Mouse (Mus musculus) G1E (cell line): ENCODE measurements at regions not wholly inside any gene's neighbourhood (a gene's known extent, or its start where the extent isn't known, plus 50 kb on each side); places are given as distances from the start of the nearest gene placed in this dataset.

Experiments
- ATAC-seq: 2 replicates; pipeline ENCODE4 v1.8.0; 2016; ENCODE audit warnings: mild to moderate bottlenecking; ENCODE audit not compliant: insufficient number of reproducible peaks, poor library complexity, low FRiP score, severe bottlenecking; ENCODE audit errors: extremely low read depth
- DNase-seq: peaks from one replicate; pipeline ENCODE4 v3.0.0; 2012; ENCODE audit warnings: low spot score
- H3K27me3 ChIP-seq: 2 replicates; pipeline ENCODE4 v1.6.1; 2012; ENCODE audit warnings: mild to moderate bottlenecking, low read length, inconsistent platforms; ENCODE audit not compliant: insufficient read depth
- H3K36me3 ChIP-seq: replicated peaks from 2 replicates; pipeline ENCODE3; 2012; ENCODE audit warnings: mild to moderate bottlenecking, inconsistent platforms
- H3K4me1 ChIP-seq: 2 replicates; pipeline ENCODE4 v1.6.1; 2012; ENCODE audit warnings: low read depth, low read length, inconsistent platforms, mixed read lengths; ENCODE audit not compliant: insufficient read depth
- H3K4me3 ChIP-seq: 2 replicates; pipeline ENCODE4 v1.5.1; 2012; ENCODE audit warnings: low read depth, mild to moderate bottlenecking, inconsistent platforms, low read length, moderate library complexity, mixed read lengths
- H3K9me3 ChIP-seq: replicated peaks from 2 replicates; pipeline ENCODE4 v1.6.1; 2012; ENCODE audit warnings: inconsistent platforms
- CTCF ChIP-seq: IDR thresholded peaks from 2 replicates; pipeline ENCODE4 v1.5.1; 2012; ENCODE audit warnings: low read depth, low read length, inconsistent platforms, mixed read lengths
- GATA1 ChIP-seq: IDR thresholded peaks from 2 replicates; pipeline ENCODE4 v1.6.1; 2012; ENCODE audit warnings: borderline replicate concordance, low read length, inconsistent platforms, mixed read lengths
- GATA2 ChIP-seq: IDR thresholded peaks from 2 replicates; pipeline ENCODE4 v1.6.1; 2012; ENCODE audit warnings: low read depth, low read length, inconsistent platforms, borderline replicate concordance
- POLR2AphosphoS5 ChIP-seq: IDR thresholded peaks from 2 replicates; pipeline ENCODE4 v1.6.1; 2012; ENCODE audit warnings: low read depth, low read length, inconsistent platforms; ENCODE audit not compliant: insufficient replicate concordance
- TAL1 ChIP-seq: conservative IDR thresholded peaks from 2 replicates; pipeline ENCODE4 v1.6.1; 2012; ENCODE audit warnings: low read depth, low read length, inconsistent platforms, mixed read lengths

- H3K27me3 ChIP-seq, result no peaks in the 10 kb centered on the region
- H3K4me3 ChIP-seq, result no peak overlapping the region
- H3K36me3 ChIP-seq, result no peaks in the 10 kb centered on the region
- no peaks in the 10 kb centered on the region for H3K4me1 ChIP-seq
- TF ChIP-seq CTCF (no peak), GATA2 (no peak), POLR2AphosphoS5 (no peak), GATA1 (no peak), TAL1 (no peak)
- DNase-seq, result no peak
- H3K9me3 ChIP-seq, result peaks cover 7% of the 10 kb centered on the region; the same call in 1 of the 2 replicates
- ATAC-seq, result no peak
These were observed 437.0 kb upstream of the Fam160b2 start for GRCm38 (mm10) chr14:71036620-71037019.

DNA sequence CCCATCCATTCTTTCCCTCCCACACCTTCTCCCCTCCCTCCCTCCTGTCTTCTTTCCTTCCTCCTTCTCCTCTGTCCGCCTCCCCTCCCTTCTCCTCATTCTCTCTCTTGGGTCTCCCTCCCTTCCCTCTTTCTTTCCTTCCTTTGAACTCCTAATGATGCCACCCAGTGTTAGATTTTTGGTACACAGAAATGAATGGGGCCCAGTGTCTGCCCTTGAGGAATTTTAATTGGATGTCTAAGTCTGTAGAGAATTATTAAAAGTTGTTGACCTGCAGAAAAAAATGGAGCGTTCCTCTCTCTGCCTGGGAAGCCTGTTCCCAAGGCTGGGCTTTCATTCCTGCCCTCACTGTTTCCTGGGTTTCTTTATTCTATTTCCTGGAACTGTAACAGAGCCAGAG is 434.0 kb upstream of the Fam160b2 start:
- Histone ChIP-seq H3K27me3 (no peaks in the 10 kb centered on the region), H3K36me3 (no peaks in the 10 kb centered on the region), H3K4me1 (no peaks in the 10 kb centered on the region), H3K9me3 (peaks cover 5% of the 10 kb centered on the region; the same call in 1 of the 2 replicates), H3K4me3 (no peak overlapping the region)
- no peak for DNase-seq
- ATAC-seq, result no peak
- TF ChIP-seq GATA2 (no peak), TAL1 (no peak), POLR2AphosphoS5 (no peak), CTCF (no peak), GATA1 (no peak)

DNA sequence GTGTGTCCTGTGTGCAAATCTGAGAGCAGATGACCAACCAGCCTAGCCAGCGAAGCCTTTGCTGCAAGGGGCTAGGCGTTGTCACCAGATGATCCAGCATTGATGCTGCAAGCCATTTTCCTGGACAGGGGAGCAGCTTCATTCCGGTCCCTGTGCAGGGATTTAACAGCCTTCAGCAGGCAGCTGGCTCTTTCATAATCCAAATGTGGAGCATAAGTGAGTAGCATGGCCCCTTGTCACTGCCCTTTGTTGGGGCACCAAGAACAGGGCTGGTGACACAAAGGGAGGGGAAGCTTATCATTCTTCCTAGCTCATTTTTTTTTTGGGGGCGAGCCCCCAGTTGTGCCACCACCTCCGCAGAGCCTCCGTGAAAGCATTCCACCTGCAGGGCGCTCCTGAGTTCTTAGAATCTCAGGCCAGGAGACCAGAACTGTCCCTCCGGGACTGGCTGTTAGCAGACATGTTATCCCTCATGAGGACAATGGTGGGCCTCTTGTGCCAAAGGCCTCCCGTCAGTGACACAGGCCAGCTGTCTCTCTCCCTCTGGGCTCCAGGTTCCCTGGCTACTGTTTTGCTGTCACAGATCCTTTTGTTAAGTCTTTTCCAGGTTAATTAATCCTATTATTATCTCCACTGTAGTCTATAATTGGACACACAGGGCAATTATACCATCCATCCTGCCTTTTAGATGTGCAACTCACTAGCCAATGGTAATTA is 430.7 kb upstream of the Fam160b2 start:
- Histone ChIP-seq H3K4me1 (no peaks in the 10 kb centered on the region), H3K9me3 (peaks cover 5% of the 10 kb centered on the region; the same call in 1 of the 2 replicates), H3K27me3 (no peaks in the 10 kb centered on the region), H3K4me3 (no peak overlapping the region), H3K36me3 (no peaks in the 10 kb centered on the region)
- TF ChIP-seq GATA2, result no peak
- no peak for TF ChIP-seq CTCF
- TF ChIP-seq GATA1, result no peak
- no peak for TF ChIP-seq TAL1
- TF ChIP-seq POLR2AphosphoS5, result no peak
- ATAC-seq, result no peak
- no peak for DNase-seq
